Mouse (Mus musculus) gastrocnemius, postnatal 36 days (tissue): ENCODE results near the gene Uaca. TPM values are rescaled to one million over a fixed set of nuclear protein-coding genes. Genes with fewer than 3 reads are reported as not detected.
A peak's percentile ranks its signal among the peaks of the same experiment; 100 is the strongest.

Source experiments
- DNase-seq, 2 experiments: peaks; one replicate each; pipeline ENCODE4 v3.0.0; 2022
- intact Hi-C: fragments of 180-260 bp; cut with DNase I; formaldehyde crosslinking; loops from one replicate; pipeline ENCODE4 v1.15.1; 2025
- total RNA-seq, 2 experiments: library from RNA; stranded (reverse); gene quantifications; 2 replicates each; pipeline ENCODE4 v1.2.3; 2021

Uaca gene
- total RNA-seq, 2 experiments from 2014 or later, result 103 to 112 TPM

DNA sequence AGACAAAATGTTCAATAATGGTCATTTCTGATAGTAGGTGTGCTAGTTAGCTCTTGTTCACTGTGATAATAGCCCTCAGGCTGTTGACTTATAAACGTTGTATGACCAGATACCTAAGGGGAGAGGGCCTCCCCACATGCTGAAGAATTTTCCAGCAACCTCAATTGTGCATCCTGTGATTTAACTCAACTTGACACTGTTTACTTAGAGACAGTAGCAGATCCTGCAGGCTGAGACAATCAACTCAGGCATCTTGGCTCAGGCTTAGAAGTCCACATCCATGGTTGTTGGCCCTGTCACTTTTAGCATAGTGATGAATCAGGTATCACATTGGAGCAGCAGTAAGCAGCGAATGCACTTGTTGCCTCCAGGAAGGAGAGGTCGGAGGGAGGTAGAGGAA, 35.7 kb downstream of the Uaca start:
- intact Hi-C loops, result no loop called here
- DNase-seq, result no peak

DNA sequence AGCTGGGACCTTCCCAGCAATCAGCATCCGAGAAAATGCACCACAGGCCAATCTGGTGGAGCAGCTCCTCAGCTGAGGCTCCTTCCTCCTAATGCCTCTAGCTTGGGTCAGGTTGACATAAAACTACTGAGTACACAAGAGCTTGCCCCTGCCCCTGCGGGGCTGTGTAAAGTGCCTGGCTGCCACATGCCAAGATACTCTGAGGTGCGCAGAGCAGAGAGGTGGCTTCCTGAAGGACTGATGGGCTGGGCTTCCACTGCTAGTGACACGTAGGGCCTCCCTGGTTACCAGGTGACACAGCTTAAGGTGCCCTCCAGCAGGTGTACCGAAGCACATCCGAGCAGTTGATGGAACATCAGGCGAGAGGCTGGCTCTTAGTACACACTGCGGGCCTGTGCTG, 37.9 kb downstream of the Uaca start:
- intact Hi-C loops, result no loop called here
- no peak for DNase-seq

DNA sequence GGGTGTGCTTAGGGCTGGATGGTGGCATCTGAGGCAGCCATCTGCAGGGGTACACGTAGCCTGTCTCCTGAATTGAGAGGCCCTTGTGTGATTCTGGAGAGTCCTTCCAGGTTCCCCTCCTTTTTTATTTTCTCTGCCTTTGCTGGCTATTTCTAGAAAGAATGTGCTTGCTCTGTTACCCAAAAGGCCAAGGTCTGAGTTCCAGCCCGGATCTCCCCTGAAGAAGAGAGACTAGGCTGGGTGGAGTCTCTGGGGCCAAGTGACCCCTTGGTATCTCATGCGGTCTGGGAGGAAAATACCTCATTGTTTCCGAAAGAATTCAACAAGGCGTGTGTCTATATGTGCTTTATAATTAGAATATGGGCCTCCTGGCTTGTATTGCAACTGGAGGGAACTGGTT, 41.8 kb downstream of the Uaca start:
- intact Hi-C loops, result no loop called here
- no peak for DNase-seq

DNA sequence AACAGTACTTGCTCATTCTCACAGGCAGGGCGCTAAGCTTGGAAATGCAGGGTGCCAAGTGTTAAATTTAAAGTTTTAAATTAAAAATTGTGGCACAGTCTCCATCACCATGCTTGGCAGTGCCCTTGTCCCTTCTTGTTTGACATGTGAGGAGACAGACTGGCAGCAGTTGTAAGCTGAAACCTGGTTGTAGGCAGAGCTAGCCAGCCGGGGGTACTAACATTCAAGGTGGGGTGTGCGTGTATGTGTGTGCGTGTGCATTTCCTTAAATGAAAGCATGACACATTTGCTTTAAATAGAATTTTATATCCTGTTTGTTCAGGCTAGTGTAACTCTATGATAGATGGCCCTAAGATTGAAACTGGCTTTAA, 42.7 kb downstream of the Uaca start:
- intact Hi-C loops, result no loop called here
- no peak for DNase-seq

DNA sequence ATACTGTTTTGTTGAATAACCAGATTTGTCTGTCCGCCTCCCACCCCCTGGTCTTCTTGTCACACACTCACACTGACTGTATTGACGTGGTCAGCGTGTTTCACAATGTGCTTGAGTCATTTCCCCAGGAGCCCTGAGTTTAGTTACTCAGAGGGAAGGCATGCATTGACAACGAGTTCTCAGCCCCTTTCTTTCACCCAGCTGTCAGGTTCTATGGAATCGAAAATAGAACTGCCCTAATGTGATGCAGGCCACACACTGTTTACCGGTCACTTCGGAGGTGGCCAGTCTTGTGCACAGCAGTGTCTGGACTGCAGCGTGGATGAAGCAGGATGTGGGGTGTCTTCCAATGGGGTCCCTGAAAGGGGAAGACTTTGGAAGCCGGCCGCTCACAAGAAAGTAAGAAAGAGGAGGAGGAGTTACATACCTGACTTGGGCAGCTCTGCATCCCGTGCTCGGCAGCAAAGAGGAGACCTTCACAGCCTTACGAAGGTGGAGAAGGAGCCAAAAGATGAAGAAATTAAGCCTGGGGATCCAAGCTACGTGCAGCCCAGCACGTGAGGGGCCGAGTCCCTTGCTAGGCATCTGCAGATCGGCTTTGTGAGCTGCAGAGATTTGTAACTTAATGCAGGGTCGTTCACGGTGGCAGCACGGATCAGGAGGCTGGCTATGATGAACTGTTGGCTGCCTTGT, 43.3 kb downstream of the Uaca start:
- intact Hi-C loops, result no loop called here
- DNase-seq, result peak; percentile 34 to 38

DNA sequence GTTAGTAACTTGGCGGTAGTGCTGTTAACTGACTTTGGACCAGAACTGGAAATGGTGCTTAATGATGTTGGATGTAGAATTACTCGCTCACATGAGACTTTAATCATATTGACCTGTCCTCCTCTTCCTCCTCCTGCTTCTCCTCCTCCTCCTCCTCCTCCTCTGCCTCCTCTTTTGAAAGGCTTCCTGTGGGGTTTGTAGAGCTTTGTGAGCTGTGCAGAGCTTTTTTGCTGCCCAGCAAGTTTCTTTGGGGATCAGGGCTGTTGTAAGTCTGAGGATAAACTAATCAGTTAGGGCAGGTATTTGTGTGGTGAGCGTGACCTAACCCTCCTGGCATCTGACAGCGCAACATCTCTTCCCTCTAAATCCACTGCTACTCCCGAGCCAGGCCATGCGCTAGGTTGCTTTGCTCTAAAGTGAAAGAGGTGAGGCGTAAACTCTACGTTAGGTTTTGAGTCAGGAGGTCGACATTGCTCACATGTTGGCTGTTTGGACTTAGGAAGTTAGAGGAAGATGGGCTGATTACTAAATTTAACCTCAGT, 44.1 kb downstream of the Uaca start:
- DNase-seq, result no peak
- intact Hi-C loops, result no loop called here

DNA sequence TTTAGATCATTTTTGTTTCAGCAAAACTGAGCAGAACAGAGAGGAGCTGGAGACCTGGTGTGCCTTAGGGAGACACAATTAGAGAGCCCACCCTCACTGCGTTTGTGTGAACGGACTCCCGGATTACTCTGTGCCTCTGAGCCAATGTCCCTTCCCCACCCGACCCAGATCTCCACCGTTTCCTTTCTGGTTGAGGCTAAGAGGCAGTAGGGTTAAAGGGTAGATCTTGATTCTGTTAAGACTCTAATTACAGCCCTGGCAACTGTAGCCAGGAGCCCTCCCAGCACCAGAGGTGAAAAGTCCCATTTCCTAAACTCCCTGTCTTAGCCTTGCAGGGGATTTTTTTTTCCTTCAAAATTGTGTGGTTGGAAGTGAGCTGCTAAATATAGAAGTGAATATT, 47.1 kb downstream of the Uaca start:
- no peak for DNase-seq
- intact Hi-C loops, result no loop called here

DNA sequence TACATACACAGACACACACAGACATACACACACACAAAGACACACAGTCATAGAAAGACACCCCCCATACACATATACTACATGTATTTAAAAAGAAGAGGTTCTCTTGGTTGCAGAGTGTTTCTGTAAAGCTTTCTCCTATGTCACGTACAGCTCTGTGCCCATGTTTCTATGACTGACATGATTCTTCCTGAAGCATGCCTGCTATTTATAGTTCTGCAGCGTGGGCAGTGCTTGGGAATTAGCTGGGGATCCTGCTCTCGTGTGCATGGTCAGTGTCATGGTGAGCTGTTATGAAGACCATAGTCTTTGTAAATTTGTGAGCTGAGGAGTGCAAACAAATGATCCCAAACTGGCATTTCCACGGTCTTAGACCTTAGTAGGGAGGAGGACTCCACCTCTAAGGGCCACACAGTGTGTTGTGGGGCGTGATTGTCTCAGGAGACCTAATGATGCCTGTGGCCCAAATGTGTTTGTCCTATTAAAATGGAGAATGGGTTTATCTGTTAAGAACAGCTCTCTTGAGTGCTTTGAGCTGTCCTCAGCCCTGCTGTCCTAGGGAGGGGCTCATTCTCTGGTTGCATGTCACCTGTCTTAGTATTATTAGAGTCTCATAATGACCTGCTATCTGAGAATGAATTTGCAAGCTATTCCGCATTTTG, 49.2 kb downstream of the Uaca start:
- intact Hi-C loops, result no loop called here
- no peak for DNase-seq

DNA sequence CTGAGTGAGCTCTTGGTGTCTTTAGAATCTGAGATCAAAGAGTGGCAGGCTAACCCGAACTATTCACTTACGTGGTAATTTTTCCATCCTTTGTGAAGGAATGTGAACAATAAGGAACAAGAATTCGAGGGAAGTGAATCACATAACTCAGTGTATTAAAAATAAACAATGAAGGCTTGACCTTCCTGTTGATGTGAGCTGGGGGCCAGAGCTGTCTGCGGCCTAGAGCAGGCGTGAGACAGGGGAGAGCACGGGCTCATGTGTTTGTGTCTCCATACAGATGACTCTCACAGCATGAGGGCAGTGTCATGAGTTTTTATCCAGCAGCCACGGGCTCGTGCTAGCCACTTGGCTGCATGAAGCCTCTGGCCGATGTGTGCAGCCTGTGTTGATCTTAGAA, 54.4 kb downstream of the Uaca start:
- no peak for DNase-seq
- intact Hi-C loops, result no loop called here

DNA sequence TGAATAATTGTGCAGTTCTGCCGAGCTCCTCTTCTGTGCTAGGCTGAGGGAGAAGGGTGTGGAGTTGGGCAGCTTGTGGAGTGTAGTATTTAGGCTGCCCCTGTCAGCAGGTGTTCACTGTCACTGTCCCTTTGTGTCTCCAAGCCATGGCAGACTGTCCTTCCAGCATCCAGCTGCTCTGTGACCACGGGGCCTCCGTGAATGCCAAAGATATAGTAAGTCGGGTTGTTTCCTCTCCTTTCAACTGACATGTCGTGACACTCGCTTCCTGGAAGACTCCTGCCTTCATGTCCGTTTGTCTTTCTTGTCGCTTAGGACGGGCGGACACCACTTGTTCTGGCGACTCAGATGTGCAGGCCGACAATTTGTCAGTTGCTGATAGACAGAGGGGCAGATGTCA, 55.6 kb downstream of the Uaca start:
- intact Hi-C loops, result no loop called here

DNA sequence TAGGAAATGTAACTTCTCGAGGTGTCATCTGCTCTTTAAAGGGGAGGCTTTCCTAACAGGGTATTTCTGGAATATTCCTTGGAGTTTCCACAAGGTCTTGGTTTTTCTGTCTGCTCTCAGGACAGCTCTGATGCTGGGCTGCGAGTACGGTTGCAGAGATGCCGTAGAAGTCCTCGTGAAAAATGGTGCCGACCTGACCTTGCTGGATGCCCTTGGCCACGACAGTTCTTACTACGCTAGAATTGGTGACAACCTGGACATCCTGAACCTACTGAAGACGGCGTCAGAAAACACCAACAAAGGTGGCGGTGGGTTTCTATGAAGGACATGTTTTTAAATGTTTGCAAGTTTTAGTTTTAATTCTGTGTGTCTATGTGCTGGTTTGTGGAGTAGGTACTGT, 59.9 kb downstream of the Uaca start:
- DNase-seq, result no peak
- intact Hi-C loops, result no loop called here

More for the DNA sequence above, 55.6 kb downstream of the Uaca start:
- DNase-seq, result no peak

DNA sequence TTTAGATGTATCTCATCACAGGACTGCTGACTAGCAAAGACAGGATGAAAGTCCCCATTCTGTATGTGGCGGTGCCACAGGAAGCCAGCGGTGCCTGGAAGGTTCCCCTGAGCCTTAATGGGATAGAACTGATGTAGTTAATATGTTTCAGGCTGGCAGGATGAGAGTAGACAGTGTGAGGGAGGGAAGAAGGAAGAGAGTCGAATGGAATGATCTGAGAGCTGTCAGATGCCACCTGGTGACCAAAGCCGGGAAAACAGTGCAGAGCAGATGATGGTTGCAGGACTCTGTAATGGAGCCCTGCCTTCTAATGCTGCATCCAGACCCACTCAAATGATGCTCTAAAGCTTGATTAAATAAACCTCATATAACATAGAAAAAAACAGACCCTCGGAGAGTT, 63.5 kb downstream of the Uaca start:
- intact Hi-C loops, result loop anchor here (2.0 kb wide), 2 partner anchors 35 to 101 kb away; no protein-coding TSS in a partner anchor
- peak in 1 of 2 experiments; percentile 47 for DNase-seq

DNA sequence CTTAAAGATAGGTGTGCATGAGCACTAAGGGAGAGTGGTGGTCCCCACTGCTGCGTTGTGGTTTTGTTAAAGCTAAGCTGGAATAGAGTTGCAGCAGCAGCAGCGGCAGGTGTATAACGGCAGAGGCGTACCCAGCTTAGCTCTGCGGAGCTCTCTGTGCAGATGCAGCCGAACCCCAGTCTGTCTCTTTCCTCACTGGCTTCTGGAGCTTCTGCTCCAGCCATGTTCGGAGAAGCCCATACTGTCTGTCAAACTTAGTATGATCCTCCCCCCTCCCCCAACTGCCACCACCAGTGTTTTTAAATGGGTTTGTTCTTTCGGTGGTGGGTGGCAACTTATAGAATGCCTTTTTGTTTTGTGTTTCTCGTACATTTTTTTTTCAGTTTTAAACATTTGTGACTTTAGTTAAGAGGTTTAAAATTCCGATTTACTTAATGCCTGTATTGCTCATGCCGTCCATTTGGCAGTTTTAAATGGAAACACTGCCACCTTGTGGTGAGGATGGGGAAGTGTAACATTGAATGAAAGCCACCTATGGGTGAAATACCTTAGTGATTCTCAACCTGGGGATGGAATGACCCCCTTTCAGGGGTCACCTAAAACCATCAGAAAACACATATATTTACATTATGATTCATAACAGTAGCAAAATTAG, 64.1 kb downstream of the Uaca start:
- DNase-seq, result no peak

DNA sequence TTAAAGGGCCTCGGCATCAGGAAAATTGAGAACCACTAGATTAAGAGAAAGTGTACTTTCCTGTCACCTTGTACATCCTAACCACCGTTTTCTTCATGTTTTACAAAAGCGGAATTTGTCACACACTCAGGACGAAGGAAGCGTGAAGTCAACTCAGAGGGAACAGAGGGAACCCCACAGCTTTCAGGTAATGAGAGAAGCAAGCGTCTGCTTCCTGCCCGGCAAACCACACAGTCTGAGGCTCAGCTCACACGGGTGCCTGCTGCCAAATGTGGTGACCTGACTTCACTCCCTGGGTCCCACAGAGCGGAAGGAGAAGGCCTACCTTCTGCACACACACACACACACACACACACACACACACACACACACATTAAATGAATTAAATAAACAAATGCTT, 64.7 kb downstream of the Uaca start:
- no peak for DNase-seq
- intact Hi-C loops, result loop anchor here (2.0 kb wide), 1 partner anchor 102 kb away; no protein-coding TSS in a partner anchor

More for the DNA sequence above, 64.1 kb downstream of the Uaca start:
- intact Hi-C loops, result loop anchor here (2.0 kb wide), 1 partner anchor 102 kb away; no protein-coding TSS in a partner anchor

DNA sequence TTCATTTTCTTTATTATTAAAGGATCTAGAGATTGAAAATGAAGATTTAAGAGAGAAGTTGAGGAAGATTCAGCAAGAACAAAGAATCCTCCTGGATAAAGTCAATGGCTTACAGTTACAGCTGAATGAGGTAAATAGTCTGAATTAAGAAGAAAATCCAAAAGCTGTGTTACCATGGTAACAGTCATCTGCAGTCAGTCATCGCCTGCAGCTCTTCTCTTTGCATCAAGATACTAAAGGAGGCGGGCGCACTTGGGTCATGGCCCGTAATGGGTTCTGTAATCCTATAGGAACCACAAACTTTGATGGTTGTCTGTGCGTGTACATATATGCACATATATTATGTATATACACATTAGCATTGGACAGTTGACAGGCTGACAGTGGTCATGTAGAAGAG, 66.7 kb downstream of the Uaca start:
- intact Hi-C loops, result no loop called here
- no peak for DNase-seq

DNA sequence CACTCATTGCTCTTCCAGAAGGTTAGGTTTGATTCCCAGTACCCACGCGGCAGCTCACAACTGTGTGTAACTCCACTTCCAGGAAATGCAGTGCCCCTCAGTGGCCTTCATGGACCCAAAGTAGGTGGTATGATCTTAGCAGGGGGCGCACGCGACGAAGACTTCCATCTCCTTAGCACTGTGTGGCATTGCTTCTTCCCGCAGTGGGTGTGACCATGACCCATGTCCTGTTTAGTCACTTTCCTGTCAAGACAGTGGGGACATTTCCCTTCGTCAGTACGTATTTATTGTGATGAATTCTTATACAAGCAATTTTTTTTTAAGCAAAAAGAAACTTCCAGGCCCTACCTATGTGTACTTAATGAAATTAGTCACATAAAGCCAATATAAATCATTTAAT, 70.3 kb downstream of the Uaca start:
- no peak for DNase-seq

DNA sequence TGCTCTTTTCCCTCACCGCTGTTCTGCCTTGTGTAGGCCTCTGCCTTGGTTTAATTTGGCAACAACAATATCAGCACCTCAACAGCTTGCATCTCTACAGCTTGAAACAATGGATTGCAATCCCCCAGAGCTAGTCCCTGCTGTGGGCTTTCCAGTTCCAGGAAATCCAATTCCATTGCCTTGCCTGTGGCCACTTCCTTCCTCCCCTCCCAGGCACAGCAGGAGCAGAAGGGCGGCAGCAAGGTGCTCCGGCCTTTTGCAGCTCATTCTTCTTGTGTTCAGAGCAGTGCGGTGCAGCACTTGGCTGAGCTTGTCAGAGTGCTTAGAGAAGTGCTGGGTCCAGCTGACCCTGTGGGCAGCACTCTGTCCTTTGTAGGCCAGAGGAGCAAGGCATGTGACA, 71.5 kb downstream of the Uaca start:
- DNase-seq, result no peak
- intact Hi-C loops, result no loop called here

More for the DNA sequence above, 70.3 kb downstream of the Uaca start:
- intact Hi-C loops, result no loop called here

DNA sequence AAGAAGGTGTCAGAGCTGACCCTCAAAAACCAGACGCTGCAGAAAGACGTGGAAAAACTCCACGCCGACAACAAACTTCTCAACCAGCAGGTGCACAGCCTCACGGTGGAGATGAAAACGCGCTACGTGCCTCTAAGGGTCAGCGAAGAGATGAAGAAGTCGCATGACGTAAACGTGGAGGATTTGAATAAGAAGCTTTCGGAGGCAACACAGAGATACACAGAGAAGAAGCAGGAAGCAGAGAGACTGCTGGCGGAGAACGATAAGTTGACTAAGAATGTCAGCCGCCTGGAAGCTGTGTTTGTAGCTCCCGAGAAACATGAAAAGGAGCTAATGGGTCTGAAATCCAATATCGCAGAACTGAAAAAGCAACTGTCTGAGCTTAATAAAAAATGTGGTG, 76.1 kb downstream of the Uaca start:
- intact Hi-C loops, result no loop called here
- no peak for DNase-seq

DNA sequence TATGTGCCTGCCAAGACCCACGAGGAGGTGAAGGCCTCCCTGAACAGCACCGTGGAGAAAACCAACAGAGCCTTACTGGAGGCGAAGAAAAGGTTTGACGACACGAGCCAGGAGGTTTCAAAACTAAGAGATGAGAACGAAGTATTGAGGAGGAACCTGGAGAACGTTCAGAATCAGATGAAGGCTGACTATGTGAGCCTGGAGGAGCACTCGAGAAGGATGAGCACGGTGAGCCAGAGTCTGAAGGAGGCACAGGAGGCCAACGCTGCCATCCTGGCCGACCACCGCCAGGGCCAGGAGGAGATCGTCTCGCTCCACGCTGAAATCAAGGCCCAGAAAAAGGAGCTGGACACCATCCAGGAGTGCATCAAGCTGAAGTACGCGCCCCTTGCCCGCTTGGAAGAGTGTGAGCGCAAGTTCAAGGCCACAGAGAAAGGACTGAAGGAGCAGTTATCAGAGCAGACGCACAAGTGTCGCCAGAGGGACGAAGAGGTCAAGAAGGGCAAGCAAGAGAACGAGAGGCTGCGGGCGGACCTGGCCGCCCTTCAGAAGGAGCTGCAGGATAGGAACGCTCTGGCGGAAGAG, 76.7 kb downstream of the Uaca start:
- intact Hi-C loops, result no loop called here
- DNase-seq, result no peak

DNA sequence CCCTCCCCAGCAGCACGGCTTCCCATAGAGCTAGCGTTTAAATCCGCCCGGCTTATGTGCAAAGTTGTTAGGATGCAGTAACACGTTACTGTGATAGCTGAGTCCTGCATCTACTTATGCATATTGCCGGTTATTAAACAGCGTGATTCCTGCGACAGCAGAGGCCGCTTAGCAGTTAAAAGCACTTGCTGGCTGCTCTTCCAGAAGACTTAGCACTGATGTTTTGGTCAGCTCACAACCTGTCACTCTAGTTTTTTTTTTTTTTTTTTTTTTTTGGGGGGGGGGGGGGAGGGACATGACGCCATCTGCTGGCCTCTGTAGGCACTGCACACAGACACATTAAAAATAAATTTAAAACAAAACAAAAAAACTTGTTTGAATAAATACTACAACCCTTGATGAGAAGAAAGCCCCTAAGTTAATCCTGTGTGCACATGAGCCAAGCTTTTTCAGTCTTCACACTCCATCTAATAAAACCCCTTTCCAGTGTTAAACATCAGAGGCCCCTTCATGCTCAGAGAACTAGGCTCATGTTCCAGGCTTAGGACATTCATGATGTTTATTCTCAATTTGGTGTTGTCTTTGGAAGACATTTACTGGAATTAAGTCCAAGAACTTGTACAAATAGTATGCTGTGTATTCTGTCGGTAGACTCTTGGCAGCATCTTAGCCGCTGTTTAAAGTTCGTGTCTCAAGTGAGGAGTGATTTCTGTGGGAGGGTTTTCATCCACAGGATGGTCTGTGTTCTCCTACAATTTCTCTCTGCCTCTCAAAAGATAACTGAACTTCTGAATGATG, 79.1 kb downstream of the Uaca start:
- no peak for DNase-seq
- intact Hi-C loops, result no loop called here
